Mouse (Mus musculus): ENCODE data around the gene Atp5g2. TPM values are rescaled to one million over a fixed set of nuclear protein-coding genes. Genes with fewer than 3 reads are reported as not detected.

Gene Atp5g2
- polyA plus RNA-seq, 1 experiment, result 636 TPM

GRCm38 (mm10) chr15:102651107-102651506 is 21.0 kb downstream of the Atp5g2 start:
- H3K27ac ChIP-seq (ENCODE audit: insufficient read depth, low read depth, low read length), result no peak overlapping the region
- no peaks in the 10 kb centered on the region for H3K36me3 ChIP-seq (ENCODE audit: control insufficient read depth, insufficient read depth, low read length)
- no peak for TF ChIP-seq POLR2A (IDR thresholded peaks at IDR 0.05; ENCODE audit: low read depth, low read length)
- TF ChIP-seq CTCF (conservative IDR thresholded peaks at IDR 0.05; ENCODE audit: insufficient read depth, insufficient read length, low read depth, low read length), result no peak
- no peaks in the 10 kb centered on the region for H3K4me1 ChIP-seq (ENCODE audit: control insufficient read depth, insufficient read depth, low read length)
- WGBS, result 75% methylated on average over 3 of the region's 3 CpGs
- H3K27me3 ChIP-seq (replicated peaks; ENCODE audit: control insufficient read depth, insufficient read depth, low read length), result no peaks in the 10 kb centered on the region
- H3K4me3 ChIP-seq (ENCODE audit: insufficient read depth, low read depth, low read length), result no peak overlapping the region
- DNase-seq, result no peak

DNA sequence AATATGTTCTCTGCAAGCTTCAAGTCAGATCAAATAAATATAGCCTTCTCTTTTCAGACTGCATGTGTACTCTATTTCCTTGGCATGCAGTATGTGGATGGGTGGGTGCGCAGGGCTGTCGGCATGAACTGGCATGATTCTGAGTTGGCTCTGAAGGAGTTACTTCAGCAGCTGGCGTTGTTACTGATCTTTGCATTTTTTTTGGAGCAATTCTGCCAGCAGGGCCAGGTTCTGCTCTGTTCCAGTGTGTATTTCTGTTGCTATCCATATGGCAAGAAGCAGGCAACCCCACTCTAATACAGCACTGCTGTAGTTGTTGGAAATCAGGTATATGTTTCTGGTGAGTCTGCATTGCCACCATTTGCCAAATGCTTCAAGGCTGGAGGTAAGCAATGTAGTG is 36.3 kb downstream of the Atp5g2 start:
- Histone ChIP-seq H3K27ac (ENCODE audit: insufficient read depth, low read depth, low read length) (no peak overlapping the region), H3K27me3 (replicated peaks; ENCODE audit: control insufficient read depth, insufficient read depth, low read length) (no peaks in the 10 kb centered on the region), H3K4me1 (ENCODE audit: control insufficient read depth, insufficient read depth, low read length) (no peaks in the 10 kb centered on the region), H3K4me3 (ENCODE audit: insufficient read depth, low read depth, low read length) (no peak overlapping the region), H3K36me3 (ENCODE audit: control insufficient read depth, insufficient read depth, low read length) (no peaks in the 10 kb centered on the region)
- no peak for DNase-seq
- no peak for TF ChIP-seq CTCF (conservative IDR thresholded peaks at IDR 0.05; ENCODE audit: insufficient read depth, insufficient read length, low read depth, low read length)
- TF ChIP-seq POLR2A (IDR thresholded peaks at IDR 0.05; ENCODE audit: low read depth, low read length), result no peak
- WGBS, result 87% methylated on average over 3 of the region's 3 CpGs

DNA sequence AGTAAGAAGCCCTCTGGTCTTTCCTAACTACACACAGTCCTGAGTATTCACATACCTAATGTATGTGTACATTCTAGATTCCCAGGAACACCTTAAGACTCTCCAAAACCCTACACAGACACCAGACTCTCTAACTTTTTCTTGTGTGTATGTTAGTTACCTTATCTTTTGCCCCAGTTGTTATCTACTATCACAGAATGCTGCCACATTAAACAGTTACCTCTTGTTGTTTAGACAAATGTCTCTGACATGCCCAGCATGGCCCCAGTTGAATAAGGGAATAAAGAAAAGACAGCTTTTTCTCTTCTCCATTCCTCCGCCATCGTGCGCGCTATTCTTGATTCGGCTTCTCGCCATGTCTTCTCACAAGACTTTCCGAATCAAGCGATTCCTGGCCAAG is 37.5 kb downstream of the Atp5g2 start:
- Histone ChIP-seq H3K27ac (ENCODE audit: insufficient read depth, low read depth, low read length) (no peak overlapping the region), H3K27me3 (replicated peaks; ENCODE audit: control insufficient read depth, insufficient read depth, low read length) (no peaks in the 10 kb centered on the region), H3K4me1 (ENCODE audit: control insufficient read depth, insufficient read depth, low read length) (no peaks in the 10 kb centered on the region), H3K4me3 (ENCODE audit: insufficient read depth, low read depth, low read length) (no peak overlapping the region), H3K36me3 (ENCODE audit: control insufficient read depth, insufficient read depth, low read length) (no peaks in the 10 kb centered on the region)
- DNase-seq, result no peak
- TF ChIP-seq CTCF (conservative IDR thresholded peaks at IDR 0.05; ENCODE audit: insufficient read depth, insufficient read length, low read depth, low read length), result no peak
- TF ChIP-seq POLR2A (IDR thresholded peaks at IDR 0.05; ENCODE audit: low read depth, low read length), result no peak
- 94% methylated on average over 8 of the region's 8 CpGs for WGBS

- no peaks in the 10 kb centered on the region for H3K27me3 ChIP-seq (replicated peaks; ENCODE audit: control insufficient read depth, insufficient read depth, low read length)
- DNase-seq, result no peak
- WGBS, result 2% methylated on average over 18 of the region's 18 CpGs
- TF ChIP-seq POLR2A (IDR thresholded peaks at IDR 0.05; ENCODE audit: low read depth, low read length) (no peak), CTCF (conservative IDR thresholded peaks at IDR 0.05; ENCODE audit: insufficient read depth, insufficient read length, low read depth, low read length) (no peak)
- H3K4me3 ChIP-seq (ENCODE audit: insufficient read depth, low read depth, low read length), result peak overlapping the region; percentile 74
- peaks cover 6% of the 10 kb centered on the region; the same call in 1 of the 2 replicates for H3K4me1 ChIP-seq (ENCODE audit: control insufficient read depth, insufficient read depth, low read length)
- H3K27ac ChIP-seq (ENCODE audit: insufficient read depth, low read depth, low read length), result peak overlapping the region; percentile 57; the same call in 1 of the 2 replicates
- no peaks in the 10 kb centered on the region for H3K36me3 ChIP-seq (ENCODE audit: control insufficient read depth, insufficient read depth, low read length)
Measured at GRCm38 (mm10) chr15:102625687-102626055, 46.5 kb downstream of the Atp5g2 start.

- TF ChIP-seq POLR2A (IDR thresholded peaks at IDR 0.05; ENCODE audit: low read depth, low read length) (no peak), CTCF (conservative IDR thresholded peaks at IDR 0.05; ENCODE audit: insufficient read depth, insufficient read length, low read depth, low read length) (no peak)
- 0% methylated on average over 51 of the region's 51 CpGs for WGBS
- Histone ChIP-seq H3K4me1 (ENCODE audit: control insufficient read depth, insufficient read depth, low read length) (peaks cover 6% of the 10 kb centered on the region; the same call in 1 of the 2 replicates), H3K27ac (ENCODE audit: insufficient read depth, low read depth, low read length) (peak within 1 kb of the TSS; percentile 95), H3K27me3 (replicated peaks; ENCODE audit: control insufficient read depth, insufficient read depth, low read length) (no peaks in the 10 kb centered on the region), H3K36me3 (ENCODE audit: control insufficient read depth, insufficient read depth, low read length) (no peaks in the 10 kb centered on the region), H3K4me3 (ENCODE audit: insufficient read depth, low read depth, low read length) (peak within 1 kb of the TSS; percentile 74)
- peak; percentile 100 for DNase-seq
Measured at GRCm38 (mm10) chr15:102624970-102625686, 47.0 kb downstream of the Atp5g2 start, which contains the start of the genes Gm28047 and Atf7. Gene Gm28047 (minus strand): TSS chr15:102625067. Gene Atf7 (minus strand): TSS chr15:102625464.

GRCm38 (mm10) chr15:102624291-102624969 is 47.7 kb downstream of the Atp5g2 start:
- DNase-seq, result peak; percentile 14
- H3K36me3 ChIP-seq (ENCODE audit: control insufficient read depth, insufficient read depth, low read length), result no peaks in the 10 kb centered on the region
- H3K4me3 ChIP-seq (ENCODE audit: insufficient read depth, low read depth, low read length), result peak overlapping the region; percentile 74
- TF ChIP-seq POLR2A (IDR thresholded peaks at IDR 0.05; ENCODE audit: low read depth, low read length) (no peak), CTCF (conservative IDR thresholded peaks at IDR 0.05; ENCODE audit: insufficient read depth, insufficient read length, low read depth, low read length) (no peak)
- H3K27ac ChIP-seq (ENCODE audit: insufficient read depth, low read depth, low read length), result peak overlapping the region; percentile 63; the same call in 1 of the 2 replicates
- peaks cover 6% of the 10 kb centered on the region; the same call in 1 of the 2 replicates for H3K4me1 ChIP-seq (ENCODE audit: control insufficient read depth, insufficient read depth, low read length)
- WGBS, result 2% methylated on average over 17 of the region's 17 CpGs
- no peaks in the 10 kb centered on the region for H3K27me3 ChIP-seq (replicated peaks; ENCODE audit: control insufficient read depth, insufficient read depth, low read length)

GRCm38 (mm10) chr15:102623121-102623520 is 49.0 kb downstream of the Atp5g2 start:
- Histone ChIP-seq H3K4me3 (ENCODE audit: insufficient read depth, low read depth, low read length) (no peak overlapping the region), H3K27me3 (replicated peaks; ENCODE audit: control insufficient read depth, insufficient read depth, low read length) (no peaks in the 10 kb centered on the region), H3K4me1 (ENCODE audit: control insufficient read depth, insufficient read depth, low read length) (peaks cover 6% of the 10 kb centered on the region; the same call in 1 of the 2 replicates), H3K27ac (ENCODE audit: insufficient read depth, low read depth, low read length) (no peak overlapping the region), H3K36me3 (ENCODE audit: control insufficient read depth, insufficient read depth, low read length) (no peaks in the 10 kb centered on the region)
- whole genome bisulfite sequencing, result 54% methylated on average over 3 of the region's 3 CpGs
- no peak for DNase-seq
- TF ChIP-seq CTCF (conservative IDR thresholded peaks at IDR 0.05; ENCODE audit: insufficient read depth, insufficient read length, low read depth, low read length) (no peak), POLR2A (IDR thresholded peaks at IDR 0.05; ENCODE audit: low read depth, low read length) (no peak)

All from kidney, adult 2 months (tissue).